Mouse (Mus musculus) olfactory bulb, adult 2 months (tissue): Measurements from ENCODE around the gene Igfbp2. TPM values are rescaled to one million over a fixed set of nuclear protein-coding genes. Genes with fewer than 3 reads are reported as not detected.

ENCODE experiments used
- H3K27ac ChIP-seq: fragments of 200-500 bp; 2 replicates; pipeline ENCODE4 v1.5.1; 2012; ENCODE audit warnings: low read depth, low read length; ENCODE audit not compliant: insufficient read depth
- H3K4me1 ChIP-seq: fragments of 200-500 bp; 2 replicates; pipeline ENCODE4 v1.6.1; 2012; ENCODE audit warnings: low read length; ENCODE audit not compliant: control insufficient read depth, insufficient read depth
- H3K4me3 ChIP-seq: fragments of 200-500 bp; 2 replicates; pipeline ENCODE4 v1.5.1; 2012; ENCODE audit warnings: mild to moderate bottlenecking, low read depth, low read length, moderate library complexity; ENCODE audit not compliant: insufficient read depth
- CTCF ChIP-seq: fragments of 200-500 bp; IDR thresholded peaks from 2 replicates; pipeline ENCODE4 v1.5.1; 2012; ENCODE audit warnings: low read depth, mild to moderate bottlenecking, low read length, moderate library complexity; ENCODE audit not compliant: insufficient read depth
- POLR2A ChIP-seq: fragments of 200-500 bp; IDR thresholded peaks from 2 replicates; pipeline ENCODE4 v1.6.1; 2012; ENCODE audit warnings: mild to moderate bottlenecking, low read depth, low read length, moderate library complexity; ENCODE audit not compliant: insufficient read depth
- WGBS: fragments of 180-500 bp; shearing (Covaris S2); methylation state at CpG from one replicate; pipeline ENCODE4 v1.1.7; 2018; 5-methylcytosine and 5-hydroxymethylcytosine counted together
- polyA plus RNA-seq: library from polyadenylated mRNA; stranded (reverse); fragments of >200 nt; gene quantifications from 2 replicates; pipeline ENCODE4 v1.2.4, GENCODE M21; 2012; ENCODE audit warnings: low replicate concordance; ENCODE audit not compliant: missing spikeins, insufficient read depth, insufficient read length

The Igfbp2 gene
- polyA plus RNA-seq, 1 experiment: not detected

GRCm38 (mm10) chr1:72842666-72843459 lies 18.6 kb downstream of the Igfbp2 start:
- TF ChIP-seq POLR2A: no peak
- TF ChIP-seq CTCF: no peak
- Histone ChIP-seq H3K27ac (no peak overlapping the region), H3K4me1 (no peaks in the 10 kb centered on the region), H3K4me3 (no peak overlapping the region)
- 85% methylated on average over 18 of the region's 18 CpGs for WGBS

GRCm38 (mm10) chr1:72844675-72845074 lies 20.4 kb downstream of the Igfbp2 start:
- Histone ChIP-seq H3K4me3 (no peak overlapping the region), H3K4me1 (no peaks in the 10 kb centered on the region), H3K27ac (no peak overlapping the region)
- TF ChIP-seq POLR2A (no peak), CTCF (no peak)
- WGBS: 94% methylated on average over 6 of the region's 6 CpGs

GRCm38 (mm10) chr1:72847849-72848380 lies 23.6 kb downstream of the Igfbp2 start:
- Histone ChIP-seq H3K4me1 (no peaks in the 10 kb centered on the region), H3K27ac (no peak overlapping the region), H3K4me3 (no peak overlapping the region)
- WGBS: 92% methylated on average over 4 of the region's 4 CpGs
- no peak for TF ChIP-seq CTCF
- TF ChIP-seq POLR2A: no peak

- Histone ChIP-seq H3K4me1 (no peaks in the 10 kb centered on the region), H3K4me3 (no peak overlapping the region), H3K27ac (no peak overlapping the region)
- TF ChIP-seq CTCF: no peak
- TF ChIP-seq POLR2A: no peak
- 83% methylated on average over 8 of the region's 8 CpGs for WGBS
Measured at GRCm38 (mm10) chr1:72849037-72849436, 24.7 kb downstream of the Igfbp2 start.

- TF ChIP-seq POLR2A: no peak
- no peak for TF ChIP-seq CTCF
- 94% methylated on average over 1 of the region's 1 CpGs for WGBS
- no peak overlapping the region for H3K27ac ChIP-seq
- no peak overlapping the region for H3K4me3 ChIP-seq
- no peaks in the 10 kb centered on the region for H3K4me1 ChIP-seq
Measured at GRCm38 (mm10) chr1:72853759-72854158, 29.5 kb downstream of the Igfbp2 start.

- H3K4me1 ChIP-seq: no peaks in the 10 kb centered on the region
- TF ChIP-seq CTCF (no peak), POLR2A (no peak)
- no peak overlapping the region for H3K27ac ChIP-seq
- WGBS: 57% methylated on average over 10 of the region's 10 CpGs
- H3K4me3 ChIP-seq: no peak overlapping the region
Measured at GRCm38 (mm10) chr1:72854337-72855237, 30.3 kb downstream of the Igfbp2 start.

GRCm38 (mm10) chr1:72855729-72856128 lies 31.4 kb downstream of the Igfbp2 start:
- WGBS: 89% methylated on average over 10 of the region's 10 CpGs
- no peak overlapping the region for H3K27ac ChIP-seq
- TF ChIP-seq CTCF (no peak), POLR2A (no peak)
- H3K4me1 ChIP-seq: no peaks in the 10 kb centered on the region
- no peak overlapping the region for H3K4me3 ChIP-seq

GRCm38 (mm10) chr1:72856209-72856909 lies 32.1 kb downstream of the Igfbp2 start:
- TF ChIP-seq CTCF: no peak
- no peak for TF ChIP-seq POLR2A
- WGBS: 82% methylated on average over 19 of the region's 19 CpGs
- H3K4me3 ChIP-seq: no peak overlapping the region
- no peak overlapping the region for H3K27ac ChIP-seq
- H3K4me1 ChIP-seq: no peaks in the 10 kb centered on the region

GRCm38 (mm10) chr1:72857142-72857541 lies 32.8 kb downstream of the Igfbp2 start:
- no peaks in the 10 kb centered on the region for H3K4me1 ChIP-seq
- WGBS: 84% methylated on average over 7 of the region's 7 CpGs

More at GRCm38 (mm10) chr1:72857142-72857541, 32.8 kb downstream of the Igfbp2 start:
- no peak overlapping the region for H3K4me3 ChIP-seq
- H3K27ac ChIP-seq: no peak overlapping the region
- no peak for TF ChIP-seq POLR2A
- no peak for TF ChIP-seq CTCF
